Mouse (Mus musculus): ENCODE measurements around the gene Hoxa4. TPM values are rescaled to one million over a fixed set of nuclear protein-coding genes. Genes with fewer than 3 reads are reported as not detected.
A peak's percentile ranks its signal among the peaks of the same experiment; 100 is the strongest.

Gene Hoxa4
- total RNA-seq, 1 experiment: 0.13 TPM

GRCm38 (mm10) chr6:52217895-52218642, 26.5 kb upstream of the Hoxa4 start:
- H3K4me3 ChIP-seq (ENCODE audit: insufficient read depth in 1 of 2, low read depth in 1 of 2, low read length in 2 of 2, poor library complexity in 1 of 2, severe bottlenecking in 1 of 2): peak overlapping the region; percentile 49 to 51; a peak in 3 of 4 replicates
- DNase-seq (ENCODE audit: low read depth, low spot score): no peak
- H3K36me3 ChIP-seq (ENCODE audit: control insufficient read depth, insufficient read depth, low read length, poor library complexity, severe bottlenecking): no peaks in the 10 kb centered on the region
- TF ChIP-seq ZNF384 (IDR thresholded peaks at IDR 0.05; ENCODE audit: low read depth, low read length): no peak
- H3K27ac ChIP-seq (ENCODE audit: insufficient read depth, low read depth, low read length, poor library complexity, severe bottlenecking): no peak overlapping the region
- no peak overlapping the region for H3K9ac ChIP-seq (ENCODE audit: insufficient read depth, low read depth, low read length, poor library complexity, severe bottlenecking)
- H3K4me1 ChIP-seq (ENCODE audit: control insufficient read depth in 2 of 2, insufficient read depth in 2 of 2, low read length in 2 of 2, poor library complexity in 1 of 2): peaks cover 0 to 8% of the 10 kb centered on the region in 2 experiments; a peak in 1 of 4 replicates
- in situ Hi-C loops (cut with MboI; ENCODE audit: low sequenced_read_pairs in 2 of 2, unreplicated experiment in 2 of 2): loop anchor here (5.0 to 25.0 kb wide), 2 partner anchors 606 to 1046 kb away; no protein-coding TSS in a partner anchor
- H3K9me3 ChIP-seq (ENCODE audit: control insufficient read depth, insufficient read depth, low read depth, low read length): no peaks in the 10 kb centered on the region

- Histone ChIP-seq H3K9me3 (ENCODE audit: control insufficient read depth, insufficient read depth, low read depth, low read length) (no peaks in the 10 kb centered on the region), H3K9ac (ENCODE audit: insufficient read depth, low read depth, low read length, poor library complexity, severe bottlenecking) (no peak overlapping the region), H3K27ac (ENCODE audit: insufficient read depth, low read depth, low read length, poor library complexity, severe bottlenecking) (no peak overlapping the region), H3K4me1 (ENCODE audit: control insufficient read depth in 2 of 2, insufficient read depth in 2 of 2, low read length in 2 of 2, poor library complexity in 1 of 2) (peaks cover 0 to 8% of the 10 kb centered on the region in 2 experiments; a peak in 1 of 4 replicates), H3K36me3 (ENCODE audit: control insufficient read depth, insufficient read depth, low read length, poor library complexity, severe bottlenecking) (no peaks in the 10 kb centered on the region), H3K4me3 (ENCODE audit: insufficient read depth in 1 of 2, low read depth in 1 of 2, low read length in 2 of 2, poor library complexity in 1 of 2, severe bottlenecking in 1 of 2) (peak overlapping the region; percentile 49 to 51)
- in situ Hi-C loops (cut with MboI; ENCODE audit: low sequenced_read_pairs in 2 of 2, unreplicated experiment in 2 of 2): loop anchor here (5.0 to 25.0 kb wide), 2 partner anchors 605 to 1045 kb away; no protein-coding TSS in a partner anchor
- TF ChIP-seq ZC3H11A (IDR thresholded peaks at IDR 0.05; ENCODE audit: borderline replicate concordance, low read depth, low read length) (no peak), CHD2 (IDR thresholded peaks at IDR 0.05; ENCODE audit: low read depth, low read length) (no peak), ZNF384 (IDR thresholded peaks at IDR 0.05; ENCODE audit: low read depth, low read length) (no peak), MAFK (IDR thresholded peaks at IDR 0.05; ENCODE audit: insufficient read depth, low read depth, low read length) (no peak), HCFC1 (IDR thresholded peaks at IDR 0.05; ENCODE audit: borderline replicate concordance, insufficient read depth, low read length) (no peak)
- no peak for DNase-seq (ENCODE audit: low read depth, low spot score)
These were observed 25.9 kb upstream of the Hoxa4 start for GRCm38 (mm10) chr6:52217459-52217768.

- peak overlapping the region; percentile 49 to 51 for H3K4me3 ChIP-seq (ENCODE audit: insufficient read depth in 1 of 2, low read depth in 1 of 2, low read length in 2 of 2, poor library complexity in 1 of 2, severe bottlenecking in 1 of 2)
- DNase-seq (ENCODE audit: low read depth, low spot score): no peak
- H3K36me3 ChIP-seq (ENCODE audit: control insufficient read depth, insufficient read depth, low read length, poor library complexity, severe bottlenecking): no peaks in the 10 kb centered on the region
- in situ Hi-C loops (cut with MboI; ENCODE audit: low sequenced_read_pairs in 2 of 2, unreplicated experiment in 2 of 2): loop anchor here (5.0 to 25.0 kb wide), 2 partner anchors 605 to 1045 kb away; no protein-coding TSS in a partner anchor
- H3K9me3 ChIP-seq (ENCODE audit: control insufficient read depth, insufficient read depth, low read depth, low read length): no peaks in the 10 kb centered on the region
- no peak overlapping the region for H3K27ac ChIP-seq (ENCODE audit: insufficient read depth, low read depth, low read length, poor library complexity, severe bottlenecking)
- TF ChIP-seq HCFC1 (IDR thresholded peaks at IDR 0.05; ENCODE audit: borderline replicate concordance, insufficient read depth, low read length) (no peak), CHD2 (IDR thresholded peaks at IDR 0.05; ENCODE audit: low read depth, low read length) (no peak), MAFK (IDR thresholded peaks at IDR 0.05; ENCODE audit: insufficient read depth, low read depth, low read length) (no peak), ZNF384 (IDR thresholded peaks at IDR 0.05; ENCODE audit: low read depth, low read length) (no peak), ZC3H11A (IDR thresholded peaks at IDR 0.05; ENCODE audit: borderline replicate concordance, low read depth, low read length) (no peak)
- H3K9ac ChIP-seq (ENCODE audit: insufficient read depth, low read depth, low read length, poor library complexity, severe bottlenecking): no peak overlapping the region
- H3K4me1 ChIP-seq (ENCODE audit: control insufficient read depth in 2 of 2, insufficient read depth in 2 of 2, low read length in 2 of 2, poor library complexity in 1 of 2): peaks cover 0 to 5% of the 10 kb centered on the region in 2 experiments; a peak in 1 of 4 replicates
These were observed 25.3 kb upstream of the Hoxa4 start for GRCm38 (mm10) chr6:52216691-52217458.

GRCm38 (mm10) chr6:52215771-52216535, 24.4 kb upstream of the Hoxa4 start:
- Histone ChIP-seq H3K27ac (ENCODE audit: insufficient read depth, low read depth, low read length, poor library complexity, severe bottlenecking) (no peak overlapping the region), H3K36me3 (ENCODE audit: control insufficient read depth, insufficient read depth, low read length, poor library complexity, severe bottlenecking) (no peaks in the 10 kb centered on the region), H3K4me3 (ENCODE audit: insufficient read depth in 1 of 2, low read depth in 1 of 2, low read length in 2 of 2, poor library complexity in 1 of 2, severe bottlenecking in 1 of 2) (no peak overlapping the region), H3K9ac (ENCODE audit: insufficient read depth, low read depth, low read length, poor library complexity, severe bottlenecking) (no peak overlapping the region), H3K9me3 (ENCODE audit: control insufficient read depth, insufficient read depth, low read depth, low read length) (no peaks in the 10 kb centered on the region), H3K4me1 (ENCODE audit: control insufficient read depth in 2 of 2, insufficient read depth in 2 of 2, low read length in 2 of 2, poor library complexity in 1 of 2) (peaks cover 0 to 4% of the 10 kb centered on the region in 2 experiments; a peak in 1 of 4 replicates)
- no peak for DNase-seq (ENCODE audit: low read depth, low spot score)
- in situ Hi-C loops (cut with MboI; ENCODE audit: low sequenced_read_pairs in 2 of 2, unreplicated experiment in 2 of 2): loop anchor here (5.0 to 25.0 kb wide), 2 partner anchors 604 to 1044 kb away; no protein-coding TSS in a partner anchor
- no peak for TF ChIP-seq HCFC1 (IDR thresholded peaks at IDR 0.05; ENCODE audit: borderline replicate concordance, insufficient read depth, low read length)
- TF ChIP-seq CHD2 (IDR thresholded peaks at IDR 0.05; ENCODE audit: low read depth, low read length): no peak
- TF ChIP-seq ZC3H11A (IDR thresholded peaks at IDR 0.05; ENCODE audit: borderline replicate concordance, low read depth, low read length): no peak
- no peak for TF ChIP-seq MAFK (IDR thresholded peaks at IDR 0.05; ENCODE audit: insufficient read depth, low read depth, low read length)
- no peak for TF ChIP-seq ZNF384 (IDR thresholded peaks at IDR 0.05; ENCODE audit: low read depth, low read length)
